In the genomic region with DNA sequence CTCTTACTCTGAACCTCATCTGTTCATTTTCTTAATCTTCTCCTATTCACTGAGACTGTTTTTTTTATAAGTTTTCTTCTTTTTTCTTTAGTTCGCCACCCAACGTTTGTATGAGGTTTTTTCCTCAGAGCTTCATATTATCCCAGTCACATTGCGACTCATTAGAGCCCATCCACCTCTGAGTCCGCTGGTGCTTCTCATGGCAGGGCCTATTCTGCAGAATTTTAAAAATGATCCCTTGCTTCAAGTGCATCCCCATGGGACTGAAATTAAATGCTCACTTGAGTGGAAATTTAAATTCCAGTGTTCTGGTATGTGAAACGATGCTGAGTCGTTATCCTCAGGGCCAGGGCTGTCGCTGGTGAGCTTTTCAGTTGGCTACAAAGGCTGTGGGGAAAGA, we compare ENCODE assay signal across 17 mouse cellular contexts.
A peak's percentile ranks its signal among the peaks of the same experiment; 100 is the strongest.
DNase-seq lines count a peak whose midpoint lies in the region; ATAC-seq lines count a peak whose summit lies in the region.
"Had no signal": no experiment of that assay in that cellular context is flagged by ENCODE, and none has a peak within 500 bp of the region (broad histone marks: within the 10 kb centered on the region; RNA-seq: fewer than 3 reads in every experiment).

No protein-coding gene starts in this region.

- H3K9me3 ChIP-seq in forebrain, embryonic 11.5 days (ENCODE audit: control insufficient read depth, low read length): no peaks in the 10 kb centered on the region
- no peaks in the 10 kb centered on the region for H3K9me3 ChIP-seq in forebrain, embryonic 10.5 days
- no peaks in the 10 kb centered on the region for H3K9me3 ChIP-seq in forebrain, embryonic 15.5 days
- H3K9me3 ChIP-seq in neural tube, embryonic 12.5 days: no peaks in the 10 kb centered on the region
- H3K9me3 ChIP-seq: embryonic facial prominence, embryonic 12.5 days; heart, embryonic 12.5 days had no signal

- peak; percentile 56 for ATAC-seq in forebrain, embryonic 11.5 days (replicated peaks; ENCODE audit: low FRiP score)
- ATAC-seq in forebrain, embryonic 15.5 days (replicated peaks): peak; percentile 18
- ATAC-seq in neural tube, embryonic 12.5 days (ENCODE audit: low FRiP score, low read depth): peak; percentile 51

- intact Hi-C loops in gastrocnemius, postnatal 14 days (cut with DNase I; ENCODE audit: low total_unique reads): no loop called here

- no peak for DNase-seq in forebrain, embryonic 11.5 days (ENCODE audit: low spot score)
- DNase-seq in forebrain, embryonic 10.5 days (ENCODE audit: extremely low spot score, low spot score): no peak
- DNase-seq in mesoderm, embryonic 11.5 days (ENCODE audit: low read depth, low spot score): peak; percentile 25
- DNase-seq in cerebellum, postnatal 10 days: no peak
- no peak for DNase-seq in gastrocnemius, postnatal 14 days
- no peak for DNase-seq in adrenal gland, postnatal 36 days
- DNase-seq: cerebellum, adult 18-20 months; gastrocnemius, postnatal 25 days; heart, postnatal 4 days; kidney, adult 18-20 months; kidney, postnatal 36 days; lung, embryonic 14.5 days had no signal

- H3K36me3 ChIP-seq in forebrain, embryonic 11.5 days (ENCODE audit: control insufficient read depth, insufficient read depth, low read length): no peaks in the 10 kb centered on the region
- H3K36me3 ChIP-seq in forebrain, embryonic 10.5 days (replicated peaks): no peaks in the 10 kb centered on the region
- no peaks in the 10 kb centered on the region for H3K36me3 ChIP-seq in forebrain, embryonic 15.5 days
- no peaks in the 10 kb centered on the region for H3K36me3 ChIP-seq in neural tube, embryonic 12.5 days
- H3K36me3 ChIP-seq: embryonic facial prominence, embryonic 12.5 days; heart, embryonic 12.5 days had no signal

- peaks cover 3% of the 10 kb centered on the region; the same call in 1 of the 2 replicates for H3K4me1 ChIP-seq in forebrain, embryonic 11.5 days (replicated peaks; ENCODE audit: control insufficient read depth, insufficient read depth, low read length)
- peaks cover 14% of the 10 kb centered on the region for H3K4me1 ChIP-seq in forebrain, embryonic 10.5 days
- peaks cover 19% of the 10 kb centered on the region for H3K4me1 ChIP-seq in forebrain, embryonic 15.5 days
- H3K4me1 ChIP-seq in neural tube, embryonic 12.5 days: peaks cover 8% of the 10 kb centered on the region; the same call in 1 of the 2 replicates

- no peak overlapping the region for H3K4me2 ChIP-seq in forebrain, embryonic 11.5 days (ENCODE audit: low read depth, low read length, severe bottlenecking)
- H3K4me2 ChIP-seq in forebrain, embryonic 15.5 days (replicated peaks): no peak overlapping the region
- H3K4me2 ChIP-seq in neural tube, embryonic 12.5 days (replicated peaks): no peak overlapping the region
- H3K4me2 ChIP-seq: embryonic facial prominence, embryonic 12.5 days; heart, embryonic 12.5 days; liver, embryonic 11.5 days; lung, embryonic 14.5 days had no signal

- no peak overlapping the region for H3K4me3 ChIP-seq in forebrain, embryonic 11.5 days (ENCODE audit: low read depth, low read length)
- H3K4me3 ChIP-seq in forebrain, embryonic 10.5 days: no peak overlapping the region
- H3K4me3 ChIP-seq in forebrain, embryonic 15.5 days: no peak overlapping the region
- no peak overlapping the region for H3K4me3 ChIP-seq in neural tube, embryonic 12.5 days
- H3K4me3 ChIP-seq: embryonic facial prominence, embryonic 12.5 days; heart, embryonic 12.5 days had no signal

- no peak overlapping the region for H3K9ac ChIP-seq in forebrain, embryonic 11.5 days (ENCODE audit: low read length)
- no peak overlapping the region for H3K9ac ChIP-seq in forebrain, embryonic 15.5 days (replicated peaks)
- H3K9ac ChIP-seq in neural tube, embryonic 12.5 days: no peak overlapping the region
- H3K9ac ChIP-seq: embryonic facial prominence, embryonic 12.5 days; heart, embryonic 12.5 days; lung, embryonic 14.5 days had no signal

- peak overlapping the region; percentile 7; the same call in 1 of the 2 replicates for H3K27ac ChIP-seq in forebrain, embryonic 11.5 days (ENCODE audit: low read depth, low read length)
- H3K27ac ChIP-seq in forebrain, embryonic 10.5 days: no peak overlapping the region
- H3K27ac ChIP-seq in forebrain, embryonic 15.5 days (replicated peaks): peak overlapping the region; percentile 50
- no peak overlapping the region for H3K27ac ChIP-seq in neural tube, embryonic 12.5 days
- H3K27ac ChIP-seq: embryonic facial prominence, embryonic 12.5 days had no signal

- no peaks in the 10 kb centered on the region for H3K27me3 ChIP-seq in forebrain, embryonic 11.5 days (ENCODE audit: control insufficient read depth, insufficient read depth, low read length)
- H3K27me3 ChIP-seq in forebrain, embryonic 10.5 days (ENCODE audit: poor library complexity, severe bottlenecking): no peaks in the 10 kb centered on the region
- H3K27me3 ChIP-seq in forebrain, embryonic 15.5 days: no peaks in the 10 kb centered on the region
- H3K27me3 ChIP-seq in neural tube, embryonic 12.5 days (replicated peaks): no peaks in the 10 kb centered on the region
- H3K27me3 ChIP-seq: embryonic facial prominence, embryonic 12.5 days; heart, embryonic 12.5 days had no signal

- 40% methylated on average over 7 of the region's 7 CpGs for WGBS in forebrain, embryonic 11.5 days
- 58% methylated on average over 7 of the region's 7 CpGs for WGBS in forebrain, embryonic 10.5 days
- 21% methylated on average over 7 of the region's 7 CpGs for WGBS in forebrain, embryonic 15.5 days
- WGBS in neural tube, embryonic 12.5 days: 42% methylated on average over 7 of the region's 7 CpGs

Comparison
In these comparisons a context has a peak if more than half of its experiments do, and no peak if none do; other contexts are left out.
1. H3K27ac ChIP-seq: peak in forebrain, embryonic 11.5 days (single experiment) and forebrain, embryonic 15.5 days (single experiment); none in forebrain, embryonic 10.5 days (single experiment) and neural tube, embryonic 12.5 days (single experiment).
2. Peak in every context shown above with its lines, with median percentiles within 50 percentile points of each other: ATAC-seq.